ENCODE assay signal across 8 mouse cellular contexts in genomic region chr2:25180478-25180903, GRCm38 (mm10). TPM values are rescaled to one million over a fixed set of nuclear protein-coding genes. Genes with fewer than 3 reads are reported as not detected.
A peak's percentile ranks its signal among the peaks of the same experiment; 100 is the strongest.
DNase-seq lines count a peak whose midpoint lies in the region; ATAC-seq and TF ChIP-seq lines count a peak whose summit lies in the region.

Gene Nrarp (plus strand): TSS chr2:25180758.

- H3K4me1 ChIP-seq in intestine, postnatal 0 days (replicated peaks; ENCODE audit: control insufficient read depth, insufficient read depth, low read length) = peaks cover 20% of the 10 kb centered on the region
- H3K4me1 ChIP-seq in midbrain, embryonic 11.5 days (ENCODE audit: control insufficient read depth, insufficient read depth, low read length) = peaks cover 70% of the 10 kb centered on the region

- 0% methylated on average over 28 of the region's 35 CpGs for WGBS in intestine, postnatal 0 days
- under 1% methylated on average over 33 of the region's 35 CpGs for WGBS in midbrain, embryonic 11.5 days

- H3K9me3 ChIP-seq in intestine, postnatal 0 days (ENCODE audit: control insufficient read depth) = no peaks in the 10 kb centered on the region
- H3K9me3 ChIP-seq in midbrain, embryonic 11.5 days (ENCODE audit: control insufficient read depth, low read length) = no peaks in the 10 kb centered on the region

- peak within 1 kb of the TSS; percentile 65 for H3K9ac ChIP-seq in intestine, postnatal 0 days (ENCODE audit: low read depth, low read length)
- H3K9ac ChIP-seq in midbrain, embryonic 11.5 days (ENCODE audit: low read length) = peak within 1 kb of the TSS; percentile 91

- intact Hi-C loops in left cerebral cortex, postnatal 36 days (cut with DNase I) = loop anchor here (5.0 kb wide), 1 partner anchor 83 kb away; the partner anchor contains the start of gene Noxa1

- H3K4me2 ChIP-seq in intestine, postnatal 0 days (replicated peaks; ENCODE audit: low read depth) = peak within 1 kb of the TSS; percentile 92
- peak within 1 kb of the TSS; percentile 74 for H3K4me2 ChIP-seq in midbrain, embryonic 11.5 days

- ATAC-seq in intestine, postnatal 0 days = peak; percentile 84
- peak; percentile 90 for ATAC-seq in midbrain, embryonic 11.5 days (ENCODE audit: low FRiP score)

- peak within 1 kb of the TSS; percentile 64 for H3K4me3 ChIP-seq in intestine, postnatal 0 days (ENCODE audit: low read depth, low read length)
- H3K4me3 ChIP-seq in midbrain, embryonic 11.5 days (ENCODE audit: low read depth, low read length) = peak within 1 kb of the TSS; percentile 87

- H3K36me3 ChIP-seq in intestine, postnatal 0 days (ENCODE audit: control insufficient read depth, insufficient read depth) = no peaks in the 10 kb centered on the region
- H3K36me3 ChIP-seq in midbrain, embryonic 11.5 days (ENCODE audit: control insufficient read depth, insufficient read depth, low read length) = peaks cover 6% of the 10 kb centered on the region; the same call in 1 of the 2 replicates

- TF ChIP-seq CTCF in intestine, postnatal 0 days (IDR thresholded peaks at IDR 0.05; ENCODE audit: low read depth) = peak; percentile 75

- no peaks in the 10 kb centered on the region for H3K27me3 ChIP-seq in intestine, postnatal 0 days (replicated peaks; ENCODE audit: control insufficient read depth, insufficient read depth, low read length)
- H3K27me3 ChIP-seq in midbrain, embryonic 11.5 days (ENCODE audit: control insufficient read depth, insufficient read depth, low read length) = no peaks in the 10 kb centered on the region

- peak within 1 kb of the TSS; percentile 95 for H3K27ac ChIP-seq in intestine, postnatal 0 days (ENCODE audit: low read depth, low read length)
- peak within 1 kb of the TSS; percentile 95 for H3K27ac ChIP-seq in midbrain, embryonic 11.5 days (ENCODE audit: low read depth, low read length)

- peak; percentile 89 for DNase-seq in adrenal gland, adult 8-10 months
- peak; percentile 96 for DNase-seq in embryo, embryonic 9.5 days (ENCODE audit: extremely low spot score)
- no peak for DNase-seq in gonadal fat pad, adult 2 months (ENCODE audit: low read depth)
- DNase-seq in left cerebral cortex, postnatal 36 days (ENCODE audit: low spot score in 2 of 2) = peak; percentile 90
- peak; percentile 99 for DNase-seq in midbrain, embryonic 11.5 days (ENCODE audit: low spot score, missing footprints)
- peak; percentile 95 for DNase-seq in right cerebral cortex, postnatal 4 days
- no peak for DNase-seq in adipocyte (ENCODE audit: low spot score)

RNA-seq across cellular contexts. Expression of gene Nrarp, which starts in this region (rescaled TPM):
- 1 to 10 TPM; 2.4 to 3.5 (median 2.7) TPM for total RNA-seq in adrenal gland, adult 8-10 months (2022)
- polyA plus RNA-seq in gonadal fat pad, adult 2 months (2012; rRNA removed) = 16.6 and 20.4 TPM in 2 replicates
- polyA plus RNA-seq in intestine, postnatal 0 days (2015; fragmentation: Nextera tagmentation; extraction: Ambion mirVana) = 15.9 and 16.5 TPM in 2 replicates
- 10 to 100 TPM; 19.7 to 30.7 TPM for total RNA-seq in left cerebral cortex, postnatal 36 days (2021)
- 60.3 and 63.9 TPM in 2 replicates for polyA plus RNA-seq in midbrain, embryonic 11.5 days (2014; fragmentation: Nextera tagmentation; extraction: Ambion mirVana)

Comparison
In these comparisons a context has a peak if more than half of its experiments do, and no peak if none do; other contexts are left out.
1. RNA of gene Nrarp (total RNA-seq): 19.7 to 30.7 TPM in left cerebral cortex, postnatal 36 days; 2.4 to 3.5 TPM in adrenal gland, adult 8-10 months; every median in the first group is over 4 times any median in the second.
2. DNase-seq: peak in adrenal gland, adult 8-10 months (single experiment), embryo, embryonic 9.5 days (single experiment), left cerebral cortex, postnatal 36 days (2 of 2), midbrain, embryonic 11.5 days (single experiment) and right cerebral cortex, postnatal 4 days (single experiment); none in gonadal fat pad, adult 2 months (single experiment) and adipocyte (single experiment).